Mouse (Mus musculus) left cerebral cortex, adult 2 months (tissue): ENCODE measurements at regions not wholly inside any gene's neighbourhood (a gene's known extent, or its start where the extent isn't known, plus 50 kb on each side); places are given as distances from the start of the nearest gene placed in this dataset.

ENCODE experiments used
- DNase-seq, 2 experiments: peaks; one replicate each; pipeline ENCODE4 v3.0.0; 2021 to 2022; ENCODE audit warnings: low spot score in 2 of 2, mixed read lengths in 1 of 2; ENCODE audit errors: extremely low spot score in 1 of 2
- H3K27ac ChIP-seq: fragments of 200-600 bp; 2 replicates; pipeline ENCODE4 v1.8.1; 2022
- H3K4me3 ChIP-seq: fragments of 200-600 bp; 2 replicates; pipeline ENCODE4 v1.8.1; 2022
- CTCF ChIP-seq: fragments of 200-600 bp; IDR thresholded peaks from 2 replicates; pipeline ENCODE4 v1.8.1; 2022; ENCODE audit warnings: antibody characterized with exemption, mild to moderate bottlenecking, moderate library complexity
- intact Hi-C: fragments of 180-260 bp; cut with DNase I; formaldehyde crosslinking; loops from one replicate; pipeline ENCODE4 v1.15.1; 2025

GRCm38 (mm10) chr1:193451471-193452135, 81.5 kb upstream of the Camk1g start:
- no peak for DNase-seq
- no peak overlapping the region for H3K27ac ChIP-seq
- no peak overlapping the region for H3K4me3 ChIP-seq
- TF ChIP-seq CTCF = no peak
- intact Hi-C loops = no loop called here

DNA sequence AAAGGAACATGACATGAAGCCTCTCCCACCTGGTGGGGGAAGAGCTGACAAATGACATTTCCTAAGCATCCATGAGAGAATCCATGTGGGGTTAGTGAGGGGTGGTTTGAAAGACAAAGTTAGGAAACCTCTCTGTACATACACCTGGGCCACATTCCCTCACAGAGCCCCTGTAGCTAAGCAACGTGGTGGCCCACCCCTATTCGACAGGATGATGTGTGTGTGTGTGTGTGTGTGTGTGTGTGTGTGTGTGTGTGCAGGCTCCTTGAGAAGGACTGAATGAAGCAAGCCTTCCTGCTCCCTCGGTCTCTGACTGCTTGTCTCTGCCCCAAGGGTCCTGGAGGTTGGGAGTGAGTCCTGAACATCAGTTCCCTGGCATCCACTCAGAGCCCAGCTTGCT, 80.7 kb upstream of the Camk1g start:
- TF ChIP-seq CTCF = no peak
- Histone ChIP-seq H3K27ac (no peak overlapping the region; the same call in 1 of the 2 replicates), H3K4me3 (no peak overlapping the region)
- intact Hi-C loops = no loop called here
- no peak for DNase-seq

DNA sequence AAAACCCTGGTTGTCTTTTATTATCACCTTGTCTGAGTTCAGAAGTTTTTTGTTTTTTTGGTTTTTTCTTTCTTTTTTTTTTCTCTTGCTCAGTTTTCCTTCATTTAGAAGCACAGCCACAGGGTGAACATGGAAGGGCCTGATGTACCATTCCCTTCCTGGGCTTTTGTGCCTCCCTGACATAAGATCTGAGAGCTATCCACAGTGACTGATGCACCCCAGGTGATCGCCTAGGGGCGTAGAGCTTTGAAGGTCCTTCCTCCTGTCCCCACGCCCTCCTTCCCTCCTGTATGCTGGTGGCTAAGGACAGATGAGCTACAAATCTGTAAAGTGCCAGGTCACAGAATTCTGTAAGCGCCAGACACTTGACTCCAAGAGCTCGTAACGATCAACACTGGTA, 80.1 kb upstream of the Camk1g start:
- intact Hi-C loops = no loop called here
- no peak for TF ChIP-seq CTCF
- no peak for DNase-seq
- Histone ChIP-seq H3K4me3 (no peak overlapping the region), H3K27ac (no peak overlapping the region; the same call in 1 of the 2 replicates)

- peak overlapping the region; percentile 48 for H3K27ac ChIP-seq
- no peak overlapping the region for H3K4me3 ChIP-seq
- peak in 1 of 2 experiments; percentile 25 for DNase-seq
- intact Hi-C loops = loop anchor here (2.0 to 5.0 kb wide), 5 partner anchors 117 to 1238 kb away; partner anchors contain the start of gene Plxna2
- peak; percentile 81 for TF ChIP-seq CTCF
Observed at GRCm38 (mm10) chr1:193449394-193450103, 79.5 kb upstream of the Camk1g start.

DNA sequence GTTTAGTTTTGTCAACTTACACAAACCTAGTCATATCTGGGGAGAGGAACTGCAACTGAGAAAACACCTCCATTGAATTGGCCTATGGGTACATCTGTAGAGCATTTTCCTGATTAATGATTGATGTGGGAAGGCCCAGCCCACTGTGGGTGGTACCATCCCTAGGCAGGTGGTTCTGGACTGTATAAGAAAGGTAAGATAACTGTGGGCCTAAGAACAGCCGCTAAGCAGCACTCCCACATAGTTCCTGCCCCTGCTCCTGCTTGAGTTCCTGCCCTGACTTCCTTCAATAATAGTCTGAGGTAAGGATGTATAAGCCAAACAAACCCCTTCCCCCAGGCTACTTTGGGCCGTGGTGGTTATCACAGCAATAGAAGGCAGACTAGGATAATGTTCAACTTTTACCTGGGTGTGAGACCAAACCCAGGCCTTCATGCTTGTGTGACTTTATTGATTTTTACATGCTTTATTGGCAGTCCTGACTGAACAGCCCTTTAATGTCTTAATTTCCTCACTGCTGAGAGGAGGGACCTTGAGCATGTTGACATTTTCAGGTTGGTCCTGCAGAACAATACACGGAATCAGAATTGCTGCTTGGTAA, 78.8 kb upstream of the Camk1g start:
- Histone ChIP-seq H3K4me3 (no peak overlapping the region), H3K27ac (peak overlapping the region; percentile 48)
- intact Hi-C loops = loop anchor here (2.0 to 5.0 kb wide), 5 partner anchors 117 to 1238 kb away; partner anchors contain the start of gene Plxna2
- DNase-seq = no peak
- TF ChIP-seq CTCF = no peak

- H3K4me3 ChIP-seq = no peak overlapping the region
- H3K27ac ChIP-seq = peak overlapping the region; percentile 85
Observed at GRCm38 (mm10) chr1:193447647-193448046, 77.5 kb upstream of the Camk1g start.

GRCm38 (mm10) chr1:193443964-193444676, 74.0 kb upstream of the Camk1g start:
- intact Hi-C loops = no loop called here
- H3K4me3 ChIP-seq = no peak overlapping the region
- DNase-seq = no peak
- no peak for TF ChIP-seq CTCF
- no peak overlapping the region for H3K27ac ChIP-seq

More at GRCm38 (mm10) chr1:193447647-193448046, 77.5 kb upstream of the Camk1g start:
- DNase-seq = no peak
- intact Hi-C loops = loop anchor here (2.0 to 5.0 kb wide), 5 partner anchors 115 to 1240 kb away; partner anchors contain the start of gene Plxna2
- TF ChIP-seq CTCF = no peak

DNA sequence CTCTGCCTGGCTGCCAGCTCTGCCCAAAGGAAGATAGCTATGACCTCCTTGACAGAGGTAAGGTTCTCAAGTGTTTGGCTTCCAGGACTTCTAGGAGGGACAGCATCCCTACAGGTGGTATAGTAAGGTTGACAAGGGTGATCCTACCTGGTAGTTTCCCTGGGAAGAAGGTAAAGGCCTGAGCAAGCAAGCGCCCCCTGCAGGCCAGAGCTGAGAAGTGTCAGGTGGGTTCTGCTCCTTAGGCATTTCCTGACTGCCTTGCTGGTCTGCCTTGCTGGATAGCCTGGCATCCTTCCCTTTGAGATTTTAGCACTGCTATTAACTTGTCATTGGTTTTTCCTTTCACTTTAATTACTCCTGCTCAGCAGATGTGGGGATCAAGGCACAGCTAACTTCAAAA, 70.4 kb upstream of the Camk1g start:
- Histone ChIP-seq H3K4me3 (no peak overlapping the region), H3K27ac (no peak overlapping the region)
- no peak for DNase-seq
- peak; percentile 45 for TF ChIP-seq CTCF
- intact Hi-C loops = no loop called here

GRCm38 (mm10) chr1:193434281-193434680, 64.2 kb upstream of the Camk1g start:
- intact Hi-C loops = no loop called here
- DNase-seq = no peak
- Histone ChIP-seq H3K27ac (no peak overlapping the region), H3K4me3 (no peak overlapping the region)
- TF ChIP-seq CTCF = no peak

DNA sequence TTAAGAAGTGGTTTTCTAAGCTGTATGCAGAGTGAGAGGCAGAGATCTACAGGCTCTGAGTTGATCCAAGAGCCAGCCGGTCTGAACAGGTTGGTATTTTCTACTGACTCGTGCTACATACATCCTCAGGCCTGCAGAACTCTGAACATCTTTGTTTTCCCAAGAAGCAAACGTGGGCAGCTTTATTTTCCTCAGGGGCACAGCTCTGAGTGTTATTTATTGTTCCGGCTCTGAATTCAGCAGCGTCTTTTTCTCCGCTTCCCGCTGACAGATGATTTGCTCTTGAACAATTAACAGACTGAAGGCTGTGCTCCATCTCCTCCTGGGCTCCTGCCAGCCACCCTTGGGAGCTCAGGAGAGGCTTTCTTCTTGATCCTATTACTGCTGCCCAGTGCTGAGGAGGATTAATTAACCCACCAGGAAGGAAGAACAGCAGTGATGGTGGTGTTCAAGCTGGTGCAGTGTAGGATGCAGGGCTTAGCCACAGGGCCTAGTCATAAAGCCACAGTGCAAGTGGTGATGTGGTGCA, 63.5 kb upstream of the Camk1g start:
- TF ChIP-seq CTCF = no peak
- intact Hi-C loops = no loop called here
- H3K27ac ChIP-seq = no peak overlapping the region
- no peak overlapping the region for H3K4me3 ChIP-seq
- no peak for DNase-seq

- no peak overlapping the region for H3K4me3 ChIP-seq
- no peak for DNase-seq
- intact Hi-C loops = no loop called here
- H3K27ac ChIP-seq = no peak overlapping the region
- TF ChIP-seq CTCF = no peak
Observed at GRCm38 (mm10) chr1:193430231-193430630, 60.1 kb upstream of the Camk1g start.
